Mouse (Mus musculus): ENCODE measurements at regions not wholly inside any gene's neighbourhood (a gene's known extent, or its start where the extent isn't known, plus 50 kb on each side); places are given as distances from the start of the nearest gene placed in this dataset.

DNA sequence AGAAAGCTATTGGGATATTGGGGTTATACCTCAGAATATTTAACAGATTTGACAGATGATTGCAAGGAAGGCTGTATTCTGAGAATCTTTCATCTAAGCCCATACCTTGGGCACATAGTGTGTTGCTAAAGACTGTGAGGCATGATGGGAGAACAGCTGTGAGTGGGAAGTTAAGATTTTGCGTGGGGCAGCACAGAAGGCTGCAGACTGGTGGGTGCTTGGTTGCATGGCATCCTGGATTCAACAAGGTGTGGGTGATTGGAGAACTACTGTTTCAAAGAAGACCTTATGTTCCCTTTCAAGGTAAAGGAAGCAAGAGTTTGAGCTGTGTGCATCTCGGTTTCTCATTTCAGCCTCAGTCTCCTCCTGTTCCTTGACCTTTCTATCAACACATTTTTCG, 584.8 kb downstream of the Sh2d4b start:
- DNase-seq (ENCODE audit: low spot score in 2 of 2) = peak; percentile 66 to 89

- DNase-seq (ENCODE audit: low spot score in 2 of 2) = no peak
These were observed 613.9 kb downstream of the Sh2d4b start for GRCm38 (mm10) chr14:40279194-40279593.

DNA sequence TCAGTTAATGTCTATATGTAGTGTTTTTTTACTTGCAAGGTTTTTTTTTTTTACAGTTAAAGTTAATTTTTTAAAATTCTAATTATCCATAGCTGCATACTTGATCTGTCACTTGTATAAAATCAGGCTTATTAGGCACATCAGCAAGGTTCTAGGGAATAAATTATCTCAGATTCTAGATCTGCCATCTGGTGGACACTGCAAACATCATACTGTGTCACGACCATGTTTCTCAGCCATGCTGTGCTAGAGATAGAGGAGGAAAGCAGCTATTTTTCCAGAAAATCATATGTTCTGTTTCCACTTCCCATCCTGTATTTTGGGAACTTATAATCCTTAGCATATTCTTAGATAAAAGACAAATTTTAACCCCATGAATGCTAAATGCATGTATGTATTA, 617.7 kb downstream of the Sh2d4b start:
- no peak for DNase-seq (ENCODE audit: low spot score in 2 of 2)

DNA sequence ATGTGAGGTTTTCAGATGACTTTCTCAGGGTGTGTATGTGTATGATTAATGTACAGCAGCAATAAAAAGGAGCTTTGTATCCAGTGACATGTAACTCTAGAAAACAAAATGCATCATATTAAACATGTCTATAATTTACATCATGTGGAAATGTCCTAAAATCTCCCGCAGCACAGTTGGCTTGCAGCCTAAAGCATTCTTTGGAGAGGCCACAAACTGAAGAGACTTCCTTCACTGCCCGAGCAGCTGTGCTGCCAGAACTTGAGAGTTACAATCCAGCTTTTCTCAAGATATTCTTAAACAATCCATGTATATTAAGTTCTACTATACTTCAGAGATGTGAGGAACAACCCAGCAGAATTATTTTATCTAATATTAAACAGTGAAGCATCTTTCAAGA, 631.4 kb downstream of the Sh2d4b start:
- DNase-seq (ENCODE audit: low spot score in 2 of 2) = no peak

GRCm38 (mm10) chr14:40232084-40232483, 661.0 kb downstream of the Sh2d4b start:
- no peak for DNase-seq (ENCODE audit: low spot score in 2 of 2)

DNA sequence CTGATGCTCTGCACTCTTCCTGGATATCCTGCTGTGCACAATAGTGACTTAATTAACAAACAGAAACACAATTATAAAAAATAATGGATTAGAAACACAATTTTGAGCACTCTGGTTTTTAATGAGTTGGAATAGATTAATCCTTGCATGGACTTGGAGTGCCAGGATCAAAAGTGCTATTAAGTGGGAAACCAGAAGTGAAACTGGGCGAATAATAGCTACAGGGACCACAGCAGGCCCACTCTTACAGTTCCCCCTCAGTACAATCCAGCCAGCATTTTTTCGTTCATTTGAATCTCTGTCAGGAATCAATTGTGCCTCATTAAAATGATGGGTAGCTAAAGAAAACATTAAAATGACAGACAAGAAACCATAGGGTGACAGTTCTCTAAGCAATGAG, 668.7 kb downstream of the Sh2d4b start:
- no peak for DNase-seq (ENCODE audit: low spot score in 2 of 2)

Data from left cerebral cortex, adult 9 months (tissue).